Mouse (Mus musculus) kidney, embryonic 16.5 days (tissue): ENCODE measurements around the gene Ptpn5. TPM values are rescaled to one million over a fixed set of nuclear protein-coding genes. Genes with fewer than 3 reads are reported as not detected.

Experiments
- ATAC-seq: fragments of 200-750 bp; cut with Nextera tagmentation; 2 replicates; pipeline ENCODE4 v1.8.0; 2017; ENCODE audit warnings: moderate TSS enrichment; ENCODE audit not compliant: low FRiP score, low TSS enrichment
- H3K27ac ChIP-seq: fragments of 300-500 bp; sonication (generic); 2 replicates; pipeline ENCODE4 v1.5.1; 2014; ENCODE audit warnings: low read length
- H3K27me3 ChIP-seq: fragments of 300-500 bp; sonication (generic); 2 replicates; pipeline ENCODE4 v1.6.1; 2014; ENCODE audit warnings: low read length, control low read depth, mixed read lengths; ENCODE audit not compliant: insufficient read depth
- H3K36me3 ChIP-seq: fragments of 300-500 bp; sonication (generic); 2 replicates; pipeline ENCODE4 v1.6.1; 2014; ENCODE audit warnings: low read length, control low read depth, mixed read lengths; ENCODE audit not compliant: insufficient read depth
- H3K4me1 ChIP-seq: fragments of 300-500 bp; sonication (generic); 2 replicates; pipeline ENCODE4 v1.6.1; 2014; ENCODE audit warnings: low read length, control low read depth, mixed read lengths; ENCODE audit not compliant: insufficient read depth
- H3K4me2 ChIP-seq: fragments of 300-500 bp; sonication (generic); replicated peaks from 2 replicates; pipeline ENCODE4 v1.6.1; 2014; ENCODE audit warnings: low read depth, low read length
- H3K4me3 ChIP-seq: fragments of 300-500 bp; sonication (generic); 2 replicates; pipeline ENCODE4 v1.5.1; 2014; ENCODE audit warnings: mild to moderate bottlenecking, low read length
- H3K9ac ChIP-seq: fragments of 300-500 bp; sonication (generic); replicated peaks from 2 replicates; pipeline ENCODE4 v1.6.1; 2014; ENCODE audit warnings: low read length
- H3K9me3 ChIP-seq: fragments of 300-500 bp; sonication (generic); 2 replicates; pipeline ENCODE4 v1.6.1; 2016; ENCODE audit warnings: low read length, control low read depth
- WGBS: fragments of 180-500 bp; shearing (Covaris S2); extraction: QIAGEN DNeasy Blood & Tissue Kit; methylation state at CpG from one replicate; pipeline ENCODE4 v1.1.7; 2014; 5-methylcytosine and 5-hydroxymethylcytosine counted together
- polyA plus RNA-seq: library from polyadenylated mRNA; unstranded; fragments of >200 nt; fragmentation: Nextera tagmentation; extraction: Ambion mirVana; gene quantifications from 2 replicates; pipeline ENCODE4 v1.2.1, GENCODE M21; 2015

Gene Ptpn5
- polyA plus RNA-seq, 1 experiment from 2014 or later: 0.90 TPM

GRCm38 (mm10) chr7:47146034-47146812 is 12.7 kb upstream of the Ptpn5 start:
- H3K4me2 ChIP-seq: no peak overlapping the region
- H3K4me3 ChIP-seq: no peak overlapping the region
- 54% methylated on average over 12 of the region's 12 CpGs for WGBS
- H3K9ac ChIP-seq: no peak overlapping the region
- no peaks in the 10 kb centered on the region for H3K9me3 ChIP-seq
- H3K36me3 ChIP-seq: no peaks in the 10 kb centered on the region
- ATAC-seq: no peak
- no peaks in the 10 kb centered on the region for H3K4me1 ChIP-seq
- H3K27ac ChIP-seq: no peak overlapping the region
- no peaks in the 10 kb centered on the region for H3K27me3 ChIP-seq

- H3K27me3 ChIP-seq: no peaks in the 10 kb centered on the region
- no peak overlapping the region for H3K4me2 ChIP-seq
- H3K9me3 ChIP-seq: no peaks in the 10 kb centered on the region
- no peak for ATAC-seq
- no peak overlapping the region for H3K9ac ChIP-seq
- no peak overlapping the region for H3K4me3 ChIP-seq
- H3K36me3 ChIP-seq: no peaks in the 10 kb centered on the region
- 35% methylated on average over 6 of the region's 6 CpGs for WGBS
- H3K27ac ChIP-seq: no peak overlapping the region
- no peaks in the 10 kb centered on the region for H3K4me1 ChIP-seq
Observed at GRCm38 (mm10) chr7:47144299-47144698, 10.8 kb upstream of the Ptpn5 start.

- Histone ChIP-seq H3K9ac (no peak overlapping the region), H3K4me3 (no peak overlapping the region), H3K4me2 (no peak overlapping the region), H3K27ac (no peak overlapping the region), H3K4me1 (no peaks in the 10 kb centered on the region), H3K36me3 (no peaks in the 10 kb centered on the region), H3K27me3 (peaks cover 3% of the 10 kb centered on the region; the same call in 1 of the 2 replicates), H3K9me3 (no peaks in the 10 kb centered on the region)
- ATAC-seq: no peak
- 80% methylated on average over 8 of the region's 8 CpGs for WGBS
Observed at GRCm38 (mm10) chr7:47139823-47140325, 6.4 kb upstream of the Ptpn5 start.

- 55% methylated on average over 5 of the region's 5 CpGs for WGBS
- H3K4me1 ChIP-seq: peaks cover 12% of the 10 kb centered on the region; the same call in 1 of the 2 replicates
Observed at GRCm38 (mm10) chr7:47134570-47134969, 1.1 kb upstream of the Ptpn5 start.

GRCm38 (mm10) chr7:47132931-47133260 is 588 bp downstream of the Ptpn5 start:
- peak overlapping the region; percentile 99 for H3K4me2 ChIP-seq
- peak overlapping the region; percentile 50; the same call in 1 of the 2 replicates for H3K9ac ChIP-seq
- WGBS: under 1% methylated on average over 10 of the region's 10 CpGs
- no peaks in the 10 kb centered on the region for H3K36me3 ChIP-seq
- peak overlapping the region; percentile 63 for H3K4me3 ChIP-seq
- peaks cover 53% of the 10 kb centered on the region for H3K27me3 ChIP-seq
- no peaks in the 10 kb centered on the region for H3K9me3 ChIP-seq
- ATAC-seq: peak; percentile 32; the same call in 1 of the 2 replicates
- H3K4me1 ChIP-seq: peaks cover 12% of the 10 kb centered on the region; the same call in 1 of the 2 replicates
- no peak overlapping the region for H3K27ac ChIP-seq

More at GRCm38 (mm10) chr7:47134570-47134969, 1.1 kb upstream of the Ptpn5 start:
- H3K4me3 ChIP-seq: no peak overlapping the region
- no peak for ATAC-seq
- no peaks in the 10 kb centered on the region for H3K36me3 ChIP-seq
- H3K4me2 ChIP-seq: no peak overlapping the region
- H3K27ac ChIP-seq: no peak overlapping the region
- peaks cover 53% of the 10 kb centered on the region for H3K27me3 ChIP-seq
- H3K9me3 ChIP-seq: no peaks in the 10 kb centered on the region
- no peak overlapping the region for H3K9ac ChIP-seq

GRCm38 (mm10) chr7:47132180-47132930 is 1.1 kb downstream of the Ptpn5 start:
- Histone ChIP-seq H3K4me1 (peaks cover 12% of the 10 kb centered on the region; the same call in 1 of the 2 replicates), H3K9me3 (no peaks in the 10 kb centered on the region), H3K27ac (no peak overlapping the region), H3K4me3 (peak overlapping the region; percentile 63), H3K36me3 (no peaks in the 10 kb centered on the region), H3K9ac (peak overlapping the region; percentile 50; the same call in 1 of the 2 replicates), H3K4me2 (peak overlapping the region; percentile 99), H3K27me3 (peaks cover 53% of the 10 kb centered on the region)
- ATAC-seq: peak; percentile 68
- under 1% methylated on average over 65 of the region's 65 CpGs for WGBS

- ATAC-seq: peak; percentile 32; the same call in 1 of the 2 replicates
- Histone ChIP-seq H3K4me2 (peak overlapping the region; percentile 99), H3K4me1 (peaks cover 12% of the 10 kb centered on the region; the same call in 1 of the 2 replicates), H3K9me3 (no peaks in the 10 kb centered on the region), H3K4me3 (peak overlapping the region; percentile 63), H3K9ac (peak overlapping the region; percentile 50; the same call in 1 of the 2 replicates), H3K27ac (no peak overlapping the region), H3K36me3 (no peaks in the 10 kb centered on the region), H3K27me3 (peaks cover 53% of the 10 kb centered on the region)
- WGBS: 2% methylated on average over 15 of the region's 15 CpGs
Observed at GRCm38 (mm10) chr7:47131840-47132179, 1.7 kb downstream of the Ptpn5 start.

- peaks cover 53% of the 10 kb centered on the region for H3K27me3 ChIP-seq
- WGBS: 29% methylated on average over 8 of the region's 8 CpGs
- H3K27ac ChIP-seq: no peak overlapping the region
- no peaks in the 10 kb centered on the region for H3K36me3 ChIP-seq
- no peak for ATAC-seq
- no peak overlapping the region for H3K4me2 ChIP-seq
- H3K9me3 ChIP-seq: no peaks in the 10 kb centered on the region
- H3K9ac ChIP-seq: no peak overlapping the region
- peaks cover 12% of the 10 kb centered on the region; the same call in 1 of the 2 replicates for H3K4me1 ChIP-seq
- H3K4me3 ChIP-seq: no peak overlapping the region
Observed at GRCm38 (mm10) chr7:47131258-47131657, 2.2 kb downstream of the Ptpn5 start.

- Histone ChIP-seq H3K27me3 (no peaks in the 10 kb centered on the region), H3K4me1 (no peaks in the 10 kb centered on the region), H3K4me3 (no peak overlapping the region), H3K9me3 (no peaks in the 10 kb centered on the region), H3K36me3 (no peaks in the 10 kb centered on the region), H3K27ac (no peak overlapping the region), H3K9ac (no peak overlapping the region), H3K4me2 (no peak overlapping the region)
- no peak for ATAC-seq
- WGBS: 94% methylated on average over 3 of the region's 3 CpGs
Observed at GRCm38 (mm10) chr7:47122026-47122425, 11.5 kb downstream of the Ptpn5 start.
